Mouse (Mus musculus): Measurements from ENCODE around the gene Vti1a.

DNA sequence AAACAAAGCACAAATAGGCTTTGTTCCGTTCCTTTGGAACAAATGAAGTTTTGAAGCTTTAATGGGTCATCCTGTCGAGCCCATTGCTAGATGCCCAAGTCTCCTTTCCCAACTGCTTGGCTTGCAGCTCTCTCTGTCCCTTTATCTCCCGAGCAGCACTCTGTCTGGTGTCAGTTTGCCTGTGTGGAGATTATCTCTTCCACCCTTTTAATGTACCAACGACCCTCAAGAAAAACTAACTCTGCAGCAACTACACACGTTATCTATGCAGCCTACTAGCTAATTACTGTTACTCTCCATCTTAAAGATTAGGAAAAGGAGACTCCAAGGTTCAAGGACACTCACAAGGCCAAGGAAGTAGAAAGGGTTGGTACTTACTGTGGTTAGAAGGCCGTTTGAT lies 42.8 kb upstream of the Vti1a start:
- TF ChIP-seq CTCF (conservative IDR thresholded peaks at IDR 0.05; ENCODE audit: low read length) (no peak), NANOG (IDR thresholded peaks at IDR 0.05; ENCODE audit: borderline replicate concordance, low read length) (no peak)
